Mouse (Mus musculus) stomach, postnatal 0 days (tissue): ENCODE data around the gene Omt2b. TPM values are rescaled to one million over a fixed set of nuclear protein-coding genes. Genes with fewer than 3 reads are reported as not detected.
"Not testable (repeated sequence)": the region's sequence is repeated elsewhere in the genome, so short reads cannot be mapped to it uniquely, and the experiment has no call there.

Source experiments
- ATAC-seq: fragments of 200-750 bp; cut with Nextera tagmentation; 2 replicates; pipeline ENCODE4 v1.8.0; 2017; ENCODE audit not compliant: low FRiP score, low TSS enrichment
- DNase-seq: peaks from one replicate; pipeline ENCODE4 v3.0.0-alpha.2; 2016; ENCODE audit warnings: low spot score
- H3K27ac ChIP-seq: fragments of 300-500 bp; sonication (generic); replicated peaks from 2 replicates; pipeline ENCODE4 v1.5.1; 2014; ENCODE audit warnings: mild to moderate bottlenecking, control low read depth
- H3K27me3 ChIP-seq: fragments of 300-500 bp; sonication (generic); 2 replicates; pipeline ENCODE4 v1.6.1; 2014; ENCODE audit warnings: low read length; ENCODE audit not compliant: control insufficient read depth, insufficient read depth
- H3K36me3 ChIP-seq: fragments of 300-500 bp; sonication (generic); 2 replicates; pipeline ENCODE4 v1.6.1; 2014; ENCODE audit warnings: low read length, mixed read lengths; ENCODE audit not compliant: control insufficient read depth, insufficient read depth
- H3K4me1 ChIP-seq: fragments of 300-500 bp; sonication (generic); replicated peaks from 2 replicates; pipeline ENCODE4 v1.6.1; 2014; ENCODE audit warnings: antibody characterized with exemption; ENCODE audit not compliant: control insufficient read depth, insufficient read depth
- H3K4me2 ChIP-seq: fragments of 300-500 bp; sonication (generic); replicated peaks from 2 replicates; pipeline ENCODE4 v1.6.1; 2014; ENCODE audit warnings: low read depth, mild to moderate bottlenecking, control low read depth, moderate library complexity
- H3K4me3 ChIP-seq: fragments of 300-500 bp; sonication (generic); 2 replicates; pipeline ENCODE4 v1.5.1; 2014; ENCODE audit warnings: low read depth, low read length, control low read depth
- H3K9ac ChIP-seq: fragments of 300-500 bp; sonication (generic); 2 replicates; pipeline ENCODE4 v1.6.1; 2014; ENCODE audit warnings: mild to moderate bottlenecking, low read length, control low read depth, mixed read lengths
- H3K9me3 ChIP-seq: fragments of 300-500 bp; sonication (generic); 2 replicates; pipeline ENCODE4 v1.6.1; 2016; ENCODE audit warnings: low read length; ENCODE audit not compliant: control insufficient read depth
- CTCF ChIP-seq: IDR thresholded peaks from 2 replicates; pipeline ENCODE4 v1.5.1; 2016; ENCODE audit warnings: antibody characterized with exemption, low read depth, mild to moderate bottlenecking, moderate library complexity
- EP300 ChIP-seq: optimal IDR thresholded peaks from 2 replicates; pipeline ENCODE3; 2016; ENCODE audit warnings: antibody characterized with exemption
- WGBS: fragments of 180-500 bp; shearing (Covaris S2); extraction: QIAGEN DNeasy Blood & Tissue Kit; methylation state at CpG from one replicate; pipeline ENCODE4 v1.1.7; 2014; 5-methylcytosine and 5-hydroxymethylcytosine counted together
- polyA plus RNA-seq: library from polyadenylated mRNA; unstranded; fragments of >200 nt; fragmentation: Nextera tagmentation; extraction: Ambion mirVana; gene quantifications from 2 replicates; pipeline ENCODE4 v1.2.1, GENCODE M21; 2015

The Omt2b gene
- polyA plus RNA-seq, 1 experiment from 2014 or later: not detected

GRCm38 (mm10) chr9:78360484-78360872 is 33.1 kb downstream of the Omt2b start:
- 49% methylated on average over 2 of the region's 2 CpGs for WGBS
- H3K36me3 ChIP-seq: no peaks in the 10 kb centered on the region
- no peaks in the 10 kb centered on the region for H3K4me1 ChIP-seq
- H3K9me3 ChIP-seq: no peaks in the 10 kb centered on the region
- no peak for ATAC-seq
- no peak overlapping the region for H3K9ac ChIP-seq
- no peak overlapping the region for H3K27ac ChIP-seq
- no peak overlapping the region for H3K4me3 ChIP-seq
- H3K27me3 ChIP-seq: no peaks in the 10 kb centered on the region
- TF ChIP-seq CTCF: no peak
- TF ChIP-seq EP300: no peak
- DNase-seq: no peak
- H3K4me2 ChIP-seq: no peak overlapping the region

DNA sequence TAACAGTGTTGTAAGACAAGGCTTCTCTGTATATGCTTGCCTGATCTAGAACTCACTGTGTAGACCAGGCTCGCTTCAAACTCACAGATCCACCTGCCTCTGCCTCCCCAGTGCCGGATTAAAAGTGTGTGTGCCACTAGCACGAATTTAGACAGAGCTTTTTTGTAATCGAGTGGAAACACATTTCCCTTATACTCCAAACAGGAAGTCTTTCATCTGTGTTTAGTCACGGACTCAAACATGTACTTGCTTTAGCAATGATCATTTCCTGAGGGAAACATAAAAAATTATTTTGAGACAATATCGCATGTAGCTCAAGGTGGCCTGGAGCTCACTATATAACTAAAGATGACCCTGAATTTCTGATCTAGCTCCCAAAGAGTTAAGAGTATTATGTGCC is 36.0 kb downstream of the Omt2b start:
- no peaks in the 10 kb centered on the region for H3K9me3 ChIP-seq
- H3K27ac ChIP-seq: no peak overlapping the region
- ATAC-seq (no peak), DNase-seq (no peak)
- WGBS: 52% methylated on average over 6 of the region's 6 CpGs
- H3K4me2 ChIP-seq: no peak overlapping the region
- H3K36me3 ChIP-seq: no peaks in the 10 kb centered on the region
- no peaks in the 10 kb centered on the region for H3K27me3 ChIP-seq
- H3K9ac ChIP-seq: no peak overlapping the region
- H3K4me3 ChIP-seq: no peak overlapping the region
- no peak for TF ChIP-seq CTCF
- no peak for TF ChIP-seq EP300
- H3K4me1 ChIP-seq: no peaks in the 10 kb centered on the region

- TF ChIP-seq CTCF (no peak), EP300 (no peak)
- WGBS: 96% methylated on average over 6 of the region's 6 CpGs
Observed at GRCm38 (mm10) chr9:78364701-78365100, 37.3 kb downstream of the Omt2b start.

DNA sequence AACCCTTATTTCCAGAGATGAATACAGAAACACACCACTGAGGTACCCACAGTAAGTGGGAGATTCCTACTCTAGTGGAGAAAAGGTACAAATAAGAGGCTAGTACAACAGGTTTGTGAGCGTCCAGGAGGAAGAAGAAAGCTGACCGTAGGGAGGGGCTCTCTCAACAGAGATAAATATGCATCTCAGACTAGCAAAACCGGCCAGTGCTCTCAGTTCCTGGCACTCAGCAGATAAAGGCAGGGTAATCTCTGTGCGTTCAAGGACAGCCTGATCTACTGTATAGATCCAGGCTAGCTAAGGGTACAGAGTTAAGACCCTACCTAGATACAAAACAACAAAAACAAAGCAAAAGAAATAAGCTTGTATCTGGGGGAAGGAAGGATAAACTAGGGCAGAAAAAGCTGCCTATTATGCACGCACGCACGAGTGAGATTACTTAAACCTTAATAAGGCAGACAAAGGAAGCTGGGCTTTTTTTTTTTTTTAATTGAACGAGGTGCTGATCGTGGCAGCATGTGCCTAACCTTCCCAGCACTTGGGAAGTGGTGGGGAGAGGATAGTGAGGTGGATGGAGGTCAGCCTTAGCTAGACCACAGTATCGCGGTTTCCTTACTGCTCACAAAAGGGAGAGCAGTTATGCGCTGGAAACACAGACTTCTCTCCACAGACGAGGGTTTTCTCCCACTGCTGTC is 38.6 kb downstream of the Omt2b start:
- no peak for ATAC-seq
- 62% methylated on average over 13 of the region's 13 CpGs for WGBS
- H3K4me1 ChIP-seq: no peaks in the 10 kb centered on the region

More at GRCm38 (mm10) chr9:78364701-78365100, 37.3 kb downstream of the Omt2b start:
- H3K36me3 ChIP-seq: no peaks in the 10 kb centered on the region
- no peak for ATAC-seq
- no peak overlapping the region for H3K4me3 ChIP-seq
- H3K4me1 ChIP-seq: no peaks in the 10 kb centered on the region
- no peaks in the 10 kb centered on the region for H3K9me3 ChIP-seq
- H3K27me3 ChIP-seq: no peaks in the 10 kb centered on the region
- H3K9ac ChIP-seq: no peak overlapping the region
- H3K4me2 ChIP-seq: no peak overlapping the region
- DNase-seq: no peak
- H3K27ac ChIP-seq: no peak overlapping the region

DNA sequence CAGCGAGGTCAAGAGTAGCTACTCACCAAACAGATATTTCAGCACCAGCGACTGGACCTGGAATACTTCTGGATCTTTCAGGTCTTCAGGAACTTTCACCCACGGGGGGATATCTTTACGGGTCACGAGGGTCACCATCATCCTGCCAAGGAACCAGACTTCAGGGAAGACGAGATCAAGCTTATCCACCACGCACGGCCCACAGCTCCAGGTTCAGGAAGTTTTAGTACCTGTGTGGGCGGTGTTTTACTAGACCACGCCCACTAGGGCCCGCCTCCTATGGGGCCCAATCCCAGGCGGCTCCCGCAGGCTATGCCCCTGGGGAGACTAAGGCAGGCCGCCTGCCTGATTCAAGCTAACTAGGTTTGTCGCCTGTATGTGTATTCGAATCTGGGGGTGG is 40.6 kb downstream of the Omt2b start, which contains the start of gene Dppa5a:
Gene Dppa5a (minus strand): TSS at position 219 of the 400 bp plus-strand sequence.
- H3K9ac ChIP-seq, H3K27ac ChIP-seq, ATAC-seq, H3K4me2 ChIP-seq, H3K9me3 ChIP-seq, H3K36me3 ChIP-seq, H3K4me3 ChIP-seq, DNase-seq, H3K27me3 ChIP-seq, H3K4me1 ChIP-seq: not testable (repeated sequence)
- 89% methylated on average over 15 of the region's 16 CpGs for WGBS

More for the DNA sequence above, 38.6 kb downstream of the Omt2b start:
- no peak for TF ChIP-seq EP300
- no peak for TF ChIP-seq CTCF
- no peak overlapping the region for H3K4me3 ChIP-seq
- no peak overlapping the region for H3K9ac ChIP-seq
- no peaks in the 10 kb centered on the region for H3K27me3 ChIP-seq
- no peak for DNase-seq
- no peaks in the 10 kb centered on the region for H3K9me3 ChIP-seq
- H3K36me3 ChIP-seq: no peaks in the 10 kb centered on the region
- H3K27ac ChIP-seq: no peak overlapping the region
- no peak overlapping the region for H3K4me2 ChIP-seq

DNA sequence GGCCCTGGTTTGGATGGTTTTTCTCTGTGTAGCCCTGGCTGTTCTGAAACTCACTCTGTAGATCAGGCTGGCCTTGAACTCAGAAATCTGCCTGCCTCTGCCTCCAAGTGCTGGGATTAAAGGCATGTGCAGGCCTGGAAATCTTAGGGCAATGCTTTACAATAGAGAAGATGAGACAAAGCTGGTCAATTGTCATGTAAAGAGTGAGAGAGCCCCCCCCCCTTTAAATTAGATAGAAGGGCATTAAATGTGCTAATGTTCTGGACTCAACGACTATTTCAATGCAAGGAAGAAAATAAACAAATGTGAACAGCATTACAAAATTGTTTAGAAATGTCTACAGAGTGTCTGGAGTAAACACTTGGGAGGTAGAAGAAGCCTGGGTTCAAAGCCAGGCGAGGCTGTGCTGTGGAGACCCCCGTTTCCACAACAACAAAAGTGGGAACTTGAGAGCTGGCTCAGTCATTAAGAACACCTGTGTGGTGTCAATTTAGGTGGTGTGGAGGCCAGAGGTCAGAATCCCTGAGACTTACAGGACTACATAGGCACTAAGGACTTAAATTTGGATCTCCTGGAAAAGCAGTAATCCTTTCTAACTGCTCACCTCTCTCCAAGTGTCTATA is 41.4 kb downstream of the Omt2b start:
- no peak overlapping the region for H3K27ac ChIP-seq
- DNase-seq: no peak
- no peak overlapping the region for H3K4me3 ChIP-seq
- H3K4me1 ChIP-seq: no peaks in the 10 kb centered on the region
- TF ChIP-seq EP300 (no peak), CTCF (no peak)
- WGBS: 74% methylated on average over 3 of the region's 3 CpGs
- H3K36me3 ChIP-seq: no peaks in the 10 kb centered on the region
- H3K9me3 ChIP-seq: no peaks in the 10 kb centered on the region
- no peak overlapping the region for H3K9ac ChIP-seq
- ATAC-seq: no peak
- no peaks in the 10 kb centered on the region for H3K27me3 ChIP-seq
- no peak overlapping the region for H3K4me2 ChIP-seq
